Mouse (Mus musculus) MEL (cell line): ENCODE measurements at regions not wholly inside any gene's neighbourhood (a gene's known extent, or its start where the extent isn't known, plus 50 kb on each side); places are given as distances from the start of the nearest gene placed in this dataset.

Source experiments
- DNase-seq: peaks from one replicate; pipeline ENCODE4 v3.0.0; 2011; ENCODE audit warnings: low read depth, low spot score
- H3K27ac ChIP-seq: 2 replicates; pipeline ENCODE4 v1.5.1; 2012; ENCODE audit warnings: low read depth, mild to moderate bottlenecking, control low read depth, low read length, moderate library complexity; ENCODE audit not compliant: control insufficient read depth
- H3K27me3 ChIP-seq, 2 experiments: fragments of 150-350 bp in 1 of 2; sonication (generic) in 1 of 2; 2 replicates each; pipeline ENCODE4 v1.6.1; 2012; ENCODE audit warnings: low read length in 2 of 2, mild to moderate bottlenecking in 2 of 2, improper control_type of control experiment in 1 of 2, moderate library complexity in 1 of 2; ENCODE audit not compliant: insufficient read depth in 2 of 2, control insufficient read depth in 1 of 2
- H3K36me3 ChIP-seq, 2 experiments: 2 replicates each; pipeline ENCODE4 v1.6.1; 2012 to 2014; ENCODE audit warnings: low read length in 2 of 2, improper control_type of control experiment in 1 of 2, inconsistent platforms in 1 of 2, mild to moderate bottlenecking in 1 of 2; ENCODE audit not compliant: insufficient read depth in 2 of 2, control insufficient read depth in 1 of 2
- H3K4me1 ChIP-seq, 2 experiments: fragments of 150-350 bp in 1 of 2; sonication (generic) in 1 of 2; 2 replicates each; pipeline ENCODE4 v1.6.1; 2012; ENCODE audit warnings: low read length in 2 of 2, improper control_type of control experiment in 1 of 2, mild to moderate bottlenecking in 1 of 2; ENCODE audit not compliant: insufficient read depth in 2 of 2, control insufficient read depth in 1 of 2
- H3K4me3 ChIP-seq, 2 experiments: fragments of 150-350 bp in 1 of 2; sonication (generic) in 1 of 2; 2 replicates each; pipeline ENCODE4 v1.5.1; 2012; ENCODE audit warnings: low read depth in 2 of 2, low read length in 2 of 2, mild to moderate bottlenecking in 2 of 2, moderate library complexity in 2 of 2, control low read depth in 1 of 2, improper control_type of control experiment in 1 of 2; ENCODE audit not compliant: control insufficient read depth in 1 of 2, insufficient read depth in 1 of 2
- H3K79me2 ChIP-seq: 2 replicates; pipeline ENCODE4 v1.6.1; 2012; ENCODE audit warnings: mild to moderate bottlenecking, low read length, moderate library complexity; ENCODE audit not compliant: control insufficient read depth, poor library complexity, insufficient read depth
- H3K9ac ChIP-seq: 2 replicates; pipeline ENCODE4 v1.6.1; 2012; ENCODE audit warnings: low read depth, mild to moderate bottlenecking, control low read depth, low read length, moderate library complexity; ENCODE audit not compliant: control insufficient read depth, poor library complexity, severe bottlenecking
- H3K9me3 ChIP-seq: fragments of 150-350 bp; sonication (generic); replicated peaks from 2 replicates; pipeline ENCODE4 v1.6.1; 2012; ENCODE audit warnings: mild to moderate bottlenecking, low read length, improper control_type of control experiment, moderate library complexity; ENCODE audit not compliant: insufficient read depth
- CTCF ChIP-seq, 3 experiments: IDR thresholded peaks in 2 of 3; conservative IDR thresholded peaks in 1 of 3; 2 replicates each; pipeline ENCODE4 v1.5.1; 2011 to 2012; ENCODE audit warnings: low read length in 3 of 3, low read depth in 2 of 3, mild to moderate bottlenecking in 2 of 3, improper control_type of control experiment in 1 of 3, inconsistent platforms in 1 of 3, mixed read lengths in 1 of 3, moderate library complexity in 1 of 3; ENCODE audit not compliant: control insufficient read depth in 1 of 3, insufficient read depth in 1 of 3, poor library complexity in 1 of 3, severe bottlenecking in 1 of 3
- ELF1 ChIP-seq: IDR thresholded peaks from 2 replicates; pipeline ENCODE4 v1.6.1; 2014; ENCODE audit warnings: low read depth, mild to moderate bottlenecking, inconsistent platforms, low read length, improper control_type of control experiment, moderate library complexity
- ETS1 ChIP-seq: IDR thresholded peaks from 2 replicates; pipeline ENCODE4 v1.6.1; 2012; ENCODE audit warnings: low read depth, mild to moderate bottlenecking, inconsistent platforms, low read length, improper control_type of control experiment, moderate library complexity
- GABPA ChIP-seq: IDR thresholded peaks from 2 replicates; pipeline ENCODE4 v1.6.1; 2012; ENCODE audit warnings: low read depth, mild to moderate bottlenecking, inconsistent platforms, low read length, improper control_type of control experiment, moderate library complexity
- HCFC1 ChIP-seq: IDR thresholded peaks from 2 replicates; pipeline ENCODE4 v1.6.1; 2012; ENCODE audit warnings: low read depth, mild to moderate bottlenecking, inconsistent platforms, low read length, improper control_type of control experiment, moderate library complexity
- JUND ChIP-seq: IDR thresholded peaks from 2 replicates; pipeline ENCODE4 v1.6.1; 2011; ENCODE audit warnings: low read depth, mild to moderate bottlenecking, improper control_type of control experiment, low read length
- KAT2A ChIP-seq: conservative IDR thresholded peaks from 2 replicates; pipeline ENCODE4 v1.6.1; 2012; ENCODE audit warnings: low read depth, low read length, improper control_type of control experiment, inconsistent platforms
- MAX ChIP-seq: IDR thresholded peaks from 2 replicates; pipeline ENCODE4 v1.6.1; 2011; ENCODE audit warnings: low read length, improper control_type of control experiment
- MAZ ChIP-seq: IDR thresholded peaks from 2 replicates; pipeline ENCODE4 v1.6.1; 2012; ENCODE audit warnings: low read depth, mild to moderate bottlenecking, inconsistent platforms, low read length, improper control_type of control experiment
- MEF2A ChIP-seq: IDR thresholded peaks from 2 replicates; pipeline ENCODE4 v1.6.1; 2014; ENCODE audit warnings: low read depth, mild to moderate bottlenecking, inconsistent platforms, low read length, improper control_type of control experiment; ENCODE audit not compliant: poor library complexity, insufficient replicate concordance, severe bottlenecking; ENCODE audit errors: extremely low read depth
- MYC ChIP-seq: IDR thresholded peaks from 2 replicates; pipeline ENCODE4 v1.6.1; 2011; ENCODE audit warnings: low read depth, mild to moderate bottlenecking, low read length, improper control_type of control experiment, moderate library complexity
- NRF1 ChIP-seq: IDR thresholded peaks from 2 replicates; pipeline ENCODE4 v1.6.1; 2014; ENCODE audit warnings: low read depth, mild to moderate bottlenecking, inconsistent platforms, low read length, improper control_type of control experiment, moderate library complexity; ENCODE audit not compliant: poor library complexity, insufficient read depth, severe bottlenecking
- POLR2A ChIP-seq, 2 experiments: IDR thresholded peaks; 2 replicates each; pipeline ENCODE4 v1.6.1; 2011 to 2012; ENCODE audit warnings: low read length in 2 of 2, mild to moderate bottlenecking in 2 of 2, control low read depth in 1 of 2, improper control_type of control experiment in 1 of 2, low read depth in 1 of 2, moderate library complexity in 1 of 2; ENCODE audit not compliant: control insufficient read depth in 1 of 2, insufficient read depth in 1 of 2, poor library complexity in 1 of 2
- RAD21 ChIP-seq: IDR thresholded peaks from 2 replicates; pipeline ENCODE4 v1.6.1; 2011; ENCODE audit warnings: mild to moderate bottlenecking, low read depth, low read length, improper control_type of control experiment
- SIN3A ChIP-seq: IDR thresholded peaks from 2 replicates; pipeline ENCODE4 v1.6.1; 2012; ENCODE audit warnings: low read length, improper control_type of control experiment, inconsistent platforms
- SMC3 ChIP-seq: IDR thresholded peaks from 2 replicates; pipeline ENCODE4 v1.6.1; 2011; ENCODE audit warnings: low read depth, low read length, improper control_type of control experiment
- TCF12 ChIP-seq: IDR thresholded peaks from 2 replicates; pipeline ENCODE4 v1.6.1; 2014; ENCODE audit warnings: low read depth, mild to moderate bottlenecking, inconsistent platforms, low read length, improper control_type of control experiment, moderate library complexity
- USF1 ChIP-seq: IDR thresholded peaks from 2 replicates; pipeline ENCODE4 v1.6.1; 2014; ENCODE audit warnings: low read depth, mild to moderate bottlenecking, inconsistent platforms, low read length, improper control_type of control experiment, moderate library complexity
- USF2 ChIP-seq, 2 experiments: IDR thresholded peaks; 2 replicates each; pipeline ENCODE4 v1.6.1; 2011 to 2012; ENCODE audit warnings: improper control_type of control experiment in 2 of 2, low read length in 2 of 2, borderline replicate concordance in 1 of 2, inconsistent platforms in 1 of 2, low read depth in 1 of 2, mild to moderate bottlenecking in 1 of 2; ENCODE audit not compliant: insufficient read depth in 1 of 2
- ZC3H11A ChIP-seq: IDR thresholded peaks from 2 replicates; pipeline ENCODE4 v1.6.1; 2012; ENCODE audit warnings: low read depth, mild to moderate bottlenecking, inconsistent platforms, low read length, improper control_type of control experiment
- ZKSCAN1 ChIP-seq: IDR thresholded peaks from 2 replicates; pipeline ENCODE4 v1.6.1; 2012; ENCODE audit warnings: low read depth, mild to moderate bottlenecking, inconsistent platforms, low read length, improper control_type of control experiment, moderate library complexity
- ZMIZ1 ChIP-seq: IDR thresholded peaks from 2 replicates; pipeline ENCODE4 v1.6.1; 2012; ENCODE audit warnings: low read depth, mild to moderate bottlenecking, inconsistent platforms, low read length, improper control_type of control experiment, moderate library complexity

- Histone ChIP-seq H3K27ac (no peak overlapping the region), H3K9ac (no peak overlapping the region), H3K4me3 (no peak overlapping the region), H3K9me3 (no peaks in the 10 kb centered on the region), H3K79me2 (no peaks in the 10 kb centered on the region), H3K27me3 (no peaks in the 10 kb centered on the region), H3K4me1 (peaks cover 3% of the 10 kb centered on the region in 2 experiments; a peak in 1 of 4 replicates), H3K36me3 (peaks cover 0 to 2% of the 10 kb centered on the region in 2 experiments; a peak in 1 of 4 replicates)
- peak; percentile 53 for DNase-seq
- TF ChIP-seq MAX (peak; percentile 68), JUND (no peak), MEF2A (no peak), ZKSCAN1 (no peak), MAZ (no peak), USF2 (IDR thresholded peaks at IDR 0.05; ENCODE audit: borderline replicate concordance in 1 of 2, insufficient read depth in 1 of 2, low read depth in 1 of 2, low read length in 2 of 2) (peak in 1 of 2 experiments; percentile 49; a peak in 1 of 4 replicates), SIN3A (no peak), KAT2A (no peak), ELF1 (no peak), ZMIZ1 (no peak), ETS1 (no peak), USF1 (peak; percentile 89), TCF12 (no peak), MYC (no peak), ZC3H11A (no peak), GABPA (no peak)
Observed at GRCm38 (mm10) chr17:88248625-88249024, 183.5 kb upstream of the Fbxo11 start.

DNA sequence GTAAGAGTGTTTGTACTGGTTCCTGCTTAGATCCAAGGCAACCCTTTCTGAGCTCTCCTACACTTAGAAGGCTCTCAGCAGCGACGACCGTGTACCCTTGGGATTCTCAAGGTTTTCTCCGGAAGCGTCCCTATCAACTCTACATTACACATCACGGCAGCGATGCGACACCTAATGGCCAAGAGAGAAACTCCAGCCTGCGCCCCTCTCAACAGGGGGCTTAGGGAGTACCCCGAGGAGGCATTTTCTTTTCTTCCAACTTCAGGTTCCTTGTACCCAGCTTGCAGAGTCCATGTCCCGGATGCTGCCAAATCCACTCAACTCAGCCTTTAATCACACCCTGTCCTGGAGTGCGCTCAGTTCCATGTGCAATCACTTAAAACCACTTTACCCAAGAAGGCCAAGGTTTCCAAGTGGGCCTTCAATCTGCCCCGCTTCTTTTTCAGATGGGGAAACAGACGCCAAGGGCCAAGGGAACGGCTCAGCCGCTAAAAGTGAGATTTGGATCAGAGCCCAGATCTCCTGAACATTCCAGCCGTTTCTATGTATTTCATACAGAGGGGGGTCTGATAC is 186.9 kb upstream of the Fbxo11 start:
- peak; percentile 48 for DNase-seq
- Histone ChIP-seq H3K9ac (peak overlapping the region; percentile 22; the same call in 1 of the 2 replicates), H3K4me3 (peak overlapping the region in 1 of 2 experiments; percentile 46; a peak in 2 of 4 replicates), H3K79me2 (no peaks in the 10 kb centered on the region), H3K27ac (no peak overlapping the region), H3K27me3 (no peaks in the 10 kb centered on the region), H3K36me3 (peaks cover 0 to 2% of the 10 kb centered on the region in 2 experiments; a peak in 1 of 4 replicates), H3K4me1 (peaks cover 3% of the 10 kb centered on the region in 2 experiments; a peak in 1 of 4 replicates), H3K9me3 (no peaks in the 10 kb centered on the region)
- TF ChIP-seq POLR2A (IDR thresholded peaks at IDR 0.05; ENCODE audit: control insufficient read depth in 1 of 2, insufficient read depth in 1 of 2, low read depth in 1 of 2, low read length in 2 of 2, poor library complexity in 1 of 2) (no peak), SMC3 (peak; percentile 67), GABPA (no peak), ZC3H11A (peak; percentile 25; the same call in 1 of the 2 replicates), RAD21 (peak; percentile 66), NRF1 (no peak), USF1 (no peak), MYC (no peak), CTCF (IDR thresholded peaks at IDR 0.05 in 2 of 3, conservative IDR thresholded peaks at IDR 0.05 in 1 of 3; ENCODE audit: control insufficient read depth in 1 of 3, insufficient read depth in 1 of 3, low read depth in 2 of 3, low read length in 3 of 3, poor library complexity in 1 of 3, severe bottlenecking in 1 of 3) (peak; percentile 48 to 62 (median 60); a peak in 5 of 6 replicates), ETS1 (no peak), HCFC1 (no peak)
